Mouse (Mus musculus): ENCODE measurements around the gene Zfp658. TPM values are rescaled to one million over a fixed set of nuclear protein-coding genes. Genes with fewer than 3 reads are reported as not detected.

The Zfp658 gene
- polyA plus RNA-seq, 1 experiment from 2014 or later: 4.3 TPM

GRCm38 (mm10) chr7:43608316-43608824 lies 46.3 kb downstream of the Zfp658 start:
- H3K27ac ChIP-seq (ENCODE audit: low read length): no peak overlapping the region
- no peak for ATAC-seq (ENCODE audit: low read depth)
- H3K9ac ChIP-seq (ENCODE audit: low read length): no peak overlapping the region
- H3K27me3 ChIP-seq (ENCODE audit: control insufficient read depth, insufficient read depth, low read depth, low read length): no peaks in the 10 kb centered on the region
- 67% methylated on average over 7 of the region's 7 CpGs for WGBS
- H3K4me2 ChIP-seq (ENCODE audit: low read depth, low read length): no peak overlapping the region
- H3K4me3 ChIP-seq (ENCODE audit: low read length): no peak overlapping the region
- H3K4me1 ChIP-seq (replicated peaks; ENCODE audit: control insufficient read depth, insufficient read depth, low read length): peaks cover 3% of the 10 kb centered on the region; the same call in 1 of the 2 replicates
- no peaks in the 10 kb centered on the region for H3K9me3 ChIP-seq (ENCODE audit: control insufficient read depth, low read length)
- H3K36me3 ChIP-seq (ENCODE audit: control insufficient read depth, insufficient read depth, low read length): no peaks in the 10 kb centered on the region

- no peak overlapping the region for H3K9ac ChIP-seq (ENCODE audit: low read length)
- no peak overlapping the region for H3K4me3 ChIP-seq (ENCODE audit: low read length)
- H3K4me1 ChIP-seq (replicated peaks; ENCODE audit: control insufficient read depth, insufficient read depth, low read length): no peaks in the 10 kb centered on the region
- H3K9me3 ChIP-seq (ENCODE audit: control insufficient read depth, low read length): no peaks in the 10 kb centered on the region
- H3K4me2 ChIP-seq (ENCODE audit: low read depth, low read length): no peak overlapping the region
- no peaks in the 10 kb centered on the region for H3K27me3 ChIP-seq (ENCODE audit: control insufficient read depth, insufficient read depth, low read depth, low read length)
- ATAC-seq (ENCODE audit: low read depth): no peak
- WGBS: 88% methylated on average over 14 of the region's 14 CpGs
- H3K27ac ChIP-seq (ENCODE audit: low read length): no peak overlapping the region
- H3K36me3 ChIP-seq (ENCODE audit: control insufficient read depth, insufficient read depth, low read length): no peaks in the 10 kb centered on the region
These were observed 51.9 kb downstream of the Zfp658 start for GRCm38 (mm10) chr7:43613816-43614551.

GRCm38 (mm10) chr7:43622927-43623326 lies 60.9 kb downstream of the Zfp658 start:
- Histone ChIP-seq H3K4me2 (ENCODE audit: low read depth, low read length) (no peak overlapping the region), H3K4me3 (ENCODE audit: low read length) (no peak overlapping the region), H3K27ac (ENCODE audit: low read length) (no peak overlapping the region), H3K4me1 (replicated peaks; ENCODE audit: control insufficient read depth, insufficient read depth, low read length) (no peaks in the 10 kb centered on the region), H3K36me3 (ENCODE audit: control insufficient read depth, insufficient read depth, low read length) (no peaks in the 10 kb centered on the region), H3K9ac (ENCODE audit: low read length) (no peak overlapping the region), H3K9me3 (ENCODE audit: control insufficient read depth, low read length) (no peaks in the 10 kb centered on the region), H3K27me3 (ENCODE audit: control insufficient read depth, insufficient read depth, low read depth, low read length) (no peaks in the 10 kb centered on the region)
- ATAC-seq (ENCODE audit: low read depth): no peak
- 70% methylated on average over 7 of the region's 7 CpGs for WGBS

GRCm38 (mm10) chr7:43623819-43624218 lies 61.8 kb downstream of the Zfp658 start:
- Histone ChIP-seq H3K4me2 (ENCODE audit: low read depth, low read length) (no peak overlapping the region), H3K9ac (ENCODE audit: low read length) (no peak overlapping the region), H3K4me3 (ENCODE audit: low read length) (no peak overlapping the region), H3K9me3 (ENCODE audit: control insufficient read depth, low read length) (no peaks in the 10 kb centered on the region), H3K36me3 (ENCODE audit: control insufficient read depth, insufficient read depth, low read length) (no peaks in the 10 kb centered on the region), H3K27me3 (ENCODE audit: control insufficient read depth, insufficient read depth, low read depth, low read length) (no peaks in the 10 kb centered on the region), H3K27ac (ENCODE audit: low read length) (no peak overlapping the region), H3K4me1 (replicated peaks; ENCODE audit: control insufficient read depth, insufficient read depth, low read length) (no peaks in the 10 kb centered on the region)
- ATAC-seq (ENCODE audit: low read depth): no peak
- 15% methylated on average over 10 of the region's 10 CpGs for WGBS

Other genes with a start within 250 kb of the Zfp658 start
- gene Zfp715, start 249.0 kb upstream of the Zfp658 start, polyA plus RNA-seq (2015; fragmentation: Nextera tagmentation; extraction: Ambion mirVana): 13.1 and 15.8 TPM in 2 replicates
- 0.14 and 0.23 TPM in 2 replicates for gene Siglecf, start 210.9 kb upstream of the Zfp658 start, polyA plus RNA-seq (2015; fragmentation: Nextera tagmentation; extraction: Ambion mirVana)
- 0.25 and 0.48 TPM in 2 replicates for gene Siglecg, start 154.1 kb upstream of the Zfp658 start, polyA plus RNA-seq (2015; fragmentation: Nextera tagmentation; extraction: Ambion mirVana)
- gene Lim2, start 134.6 kb upstream of the Zfp658 start, polyA plus RNA-seq (2015; fragmentation: Nextera tagmentation; extraction: Ambion mirVana): not detected in 2 replicates
- 3.1 and 5.2 TPM in 2 replicates for gene Nkg7, start 125.2 kb upstream of the Zfp658 start, polyA plus RNA-seq (2015; fragmentation: Nextera tagmentation; extraction: Ambion mirVana)
- not detected in 2 replicates for gene Cldnd2, start 121.5 kb upstream of the Zfp658 start, polyA plus RNA-seq (2015; fragmentation: Nextera tagmentation; extraction: Ambion mirVana)
- 348 and 368 TPM in 2 replicates for gene Etfb, start 118.2 kb upstream of the Zfp658 start, polyA plus RNA-seq (2015; fragmentation: Nextera tagmentation; extraction: Ambion mirVana)
- 0.49 TPM in 1 of 2 replicates, not detected in the other for gene Gm45233, start 118.1 kb upstream of the Zfp658 start, polyA plus RNA-seq (2015; fragmentation: Nextera tagmentation; extraction: Ambion mirVana)
- 2.8 and 3.7 TPM in 2 replicates for gene Vsig10l, start 99.1 kb upstream of the Zfp658 start, polyA plus RNA-seq (2015; fragmentation: Nextera tagmentation; extraction: Ambion mirVana)
- gene Iglon5, start 72.2 kb upstream of the Zfp658 start, polyA plus RNA-seq (2015; fragmentation: Nextera tagmentation; extraction: Ambion mirVana): 0.15 and 0.38 TPM in 2 replicates
- gene 4931406B18Rik, start 56.3 kb upstream of the Zfp658 start, polyA plus RNA-seq (2015; fragmentation: Nextera tagmentation; extraction: Ambion mirVana): not detected in 2 replicates
- gene Cd33, start 17.8 kb upstream of the Zfp658 start, polyA plus RNA-seq (2015; fragmentation: Nextera tagmentation; extraction: Ambion mirVana): 2.2 and 2.3 TPM in 2 replicates
- gene Zfp719, start 17.4 kb downstream of the Zfp658 start, polyA plus RNA-seq (2015; fragmentation: Nextera tagmentation; extraction: Ambion mirVana): 14.1 and 15.8 TPM in 2 replicates
- 0.41 and 0.80 TPM in 2 replicates for gene Zfp819, start 44.9 kb downstream of the Zfp658 start, polyA plus RNA-seq (2015; fragmentation: Nextera tagmentation; extraction: Ambion mirVana)
- not detected in 2 replicates for gene Ceacam18, start 72.5 kb downstream of the Zfp658 start, polyA plus RNA-seq (2015; fragmentation: Nextera tagmentation; extraction: Ambion mirVana)
- 1.2 and 2.2 TPM in 2 replicates for gene Siglece, start 97.9 kb downstream of the Zfp658 start, polyA plus RNA-seq (2015; fragmentation: Nextera tagmentation; extraction: Ambion mirVana)
- 13.0 and 13.1 TPM in 2 replicates for gene Ctu1, start 109.8 kb downstream of the Zfp658 start, polyA plus RNA-seq (2015; fragmentation: Nextera tagmentation; extraction: Ambion mirVana)
- gene Klk14, start 128.2 kb downstream of the Zfp658 start, polyA plus RNA-seq (2015; fragmentation: Nextera tagmentation; extraction: Ambion mirVana): not detected in 2 replicates
- gene Klk13, start 150.3 kb downstream of the Zfp658 start, polyA plus RNA-seq (2015; fragmentation: Nextera tagmentation; extraction: Ambion mirVana): 3.9 and 5.5 TPM in 2 replicates
- gene Klk12, start 206.6 kb downstream of the Zfp658 start, polyA plus RNA-seq (2015; fragmentation: Nextera tagmentation; extraction: Ambion mirVana): not detected in 2 replicates
- gene Klk11, start 212.3 kb downstream of the Zfp658 start, polyA plus RNA-seq (2015; fragmentation: Nextera tagmentation; extraction: Ambion mirVana): 0.41 and 0.75 TPM in 2 replicates
- gene Klk10, start 218.8 kb downstream of the Zfp658 start, polyA plus RNA-seq (2015; fragmentation: Nextera tagmentation; extraction: Ambion mirVana): 4.6 and 6.4 TPM in 2 replicates
- 0.14 and 0.33 TPM in 2 replicates for gene Klk9, start 229.6 kb downstream of the Zfp658 start, polyA plus RNA-seq (2015; fragmentation: Nextera tagmentation; extraction: Ambion mirVana)
- 24.2 TPM in 2 replicates for gene Klk8, start 235.3 kb downstream of the Zfp658 start, polyA plus RNA-seq (2015; fragmentation: Nextera tagmentation; extraction: Ambion mirVana)
- gene Klk7, start 249.0 kb downstream of the Zfp658 start, polyA plus RNA-seq (2015; fragmentation: Nextera tagmentation; extraction: Ambion mirVana): not detected in 2 replicates